Mouse (Mus musculus) testis, adult 2 months (tissue): Measurements from ENCODE around the gene Mettl2.

Experiments used
- CTCF ChIP-seq: fragments of 200-500 bp; IDR thresholded peaks from 2 replicates; pipeline ENCODE4 v1.5.1; 2012; ENCODE audit warnings: low read depth, mild to moderate bottlenecking, inconsistent platforms, low read length, moderate library complexity; ENCODE audit not compliant: control insufficient read depth, insufficient read depth, insufficient replicate concordance
- POLR2A ChIP-seq: fragments of 200-500 bp; IDR thresholded peaks from 2 replicates; pipeline ENCODE4 v1.6.1; 2012; ENCODE audit warnings: low read depth, mild to moderate bottlenecking, inconsistent platforms, low read length, moderate library complexity; ENCODE audit not compliant: control insufficient read depth

DNA sequence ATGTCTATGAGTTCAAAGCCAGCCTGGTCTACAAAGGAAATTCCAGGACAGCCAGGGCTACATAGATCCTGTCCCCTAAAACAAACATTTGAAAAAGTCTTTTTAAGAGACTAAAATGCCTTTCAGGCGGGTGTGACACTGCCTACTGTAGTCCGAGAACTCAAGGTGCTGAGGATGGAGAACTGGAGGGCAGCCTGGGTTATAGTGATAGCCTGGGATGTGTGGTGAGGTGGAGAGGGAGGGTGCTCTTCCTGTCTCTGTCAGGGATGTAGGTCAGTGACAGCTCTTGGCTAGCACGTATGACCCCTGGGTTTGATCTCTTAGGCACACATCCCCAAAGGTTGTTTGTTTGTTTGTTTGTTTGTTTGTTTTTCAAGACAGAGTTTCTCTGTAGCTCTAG, 17.9 kb downstream of the Mettl2 start:
- TF ChIP-seq POLR2A (no peak), CTCF (no peak)
